Mouse (Mus musculus) naive thymus-derived CD4-positive, alpha-beta T cell, adult 2 months (primary cell): ENCODE measurements around the gene Mcrip1.
A peak's percentile ranks its signal among the peaks of the same experiment; 100 is the strongest.
"Not testable (repeated sequence)": the region's sequence is repeated elsewhere in the genome, so short reads cannot be mapped to it uniquely, and the experiment has no call there.

Source experiments
- DNase-seq: peaks from one replicate; pipeline ENCODE4 v3.0.0-alpha.2; 2011; ENCODE audit warnings: low read depth

Gene Mcrip1

DNA sequence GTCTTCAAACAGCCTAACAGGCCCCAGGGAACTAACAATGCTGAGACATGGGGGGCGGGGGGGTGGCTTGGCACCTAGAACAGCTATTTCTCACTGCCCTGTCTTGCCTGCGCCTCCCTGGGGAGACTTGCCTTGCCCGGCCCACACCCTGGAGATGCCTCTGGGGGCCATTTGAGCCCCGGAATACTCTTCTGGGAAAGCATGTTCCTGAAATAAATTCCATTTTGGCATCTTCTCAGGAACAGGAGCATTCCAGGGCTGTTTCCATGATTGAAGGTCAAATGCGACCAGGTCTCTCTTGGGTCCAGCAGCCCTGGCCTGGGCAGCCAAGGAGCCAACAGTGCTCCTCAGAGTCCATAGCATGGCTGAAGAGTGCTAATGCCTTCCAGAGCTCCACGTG is 7.2 kb downstream of the Mcrip1 start:
- no peak for DNase-seq

DNA sequence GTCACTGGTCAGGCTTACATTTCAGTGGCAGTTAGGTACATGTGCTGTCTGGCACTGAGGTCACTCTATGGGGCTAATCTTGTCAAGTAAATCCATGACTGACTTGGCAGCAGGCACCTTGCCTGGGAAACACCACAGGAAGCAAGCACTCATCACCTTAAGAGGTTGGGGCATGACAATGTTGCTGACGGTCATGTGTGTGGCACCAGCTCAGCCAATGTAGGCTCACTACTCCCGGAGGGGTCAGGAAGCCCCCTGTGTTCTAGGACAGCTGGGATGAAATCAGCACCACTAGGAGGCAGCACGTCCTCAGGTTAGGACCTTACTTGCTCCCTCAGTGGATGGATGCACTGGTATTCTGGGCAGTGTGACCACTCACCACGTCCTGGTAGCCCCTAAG is 7.6 kb downstream of the Mcrip1 start:
- no peak for DNase-seq

DNA sequence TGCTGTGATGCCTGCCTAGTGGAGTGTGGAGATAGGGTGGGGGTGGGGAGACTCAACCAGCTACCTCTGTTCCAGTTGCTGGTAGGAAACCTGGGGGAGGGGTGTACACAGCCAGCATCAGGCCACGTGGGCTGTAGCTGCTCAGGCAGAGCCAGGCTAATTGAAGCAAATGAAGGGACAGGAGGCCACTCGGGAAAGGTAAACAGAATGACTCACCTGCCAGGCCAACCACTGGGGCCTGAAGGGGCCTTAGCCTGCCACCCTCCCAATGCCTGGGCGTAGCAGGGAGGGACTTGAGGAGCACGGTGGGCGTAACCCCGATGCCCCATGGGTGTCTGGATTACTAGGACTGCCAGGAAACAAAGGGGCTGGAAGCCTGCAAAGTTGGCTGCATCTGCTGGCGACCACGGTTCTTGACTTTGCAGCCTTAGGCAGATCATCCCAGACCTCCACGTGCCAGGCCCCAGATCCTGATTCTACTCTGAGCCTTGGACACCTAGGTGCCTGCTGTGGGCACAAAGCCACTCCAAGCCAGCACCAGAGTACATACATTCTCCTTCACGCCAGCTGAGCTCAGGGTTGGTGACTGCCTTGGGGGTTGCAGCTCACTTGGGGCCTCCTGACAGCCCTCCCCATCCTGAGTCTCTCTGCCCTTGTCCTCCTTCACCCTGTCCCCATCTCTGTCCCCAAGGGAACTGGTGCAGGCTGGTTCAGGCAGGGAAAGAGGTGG is 10.1 kb downstream of the Mcrip1 start:
- DNase-seq, result no peak

DNA sequence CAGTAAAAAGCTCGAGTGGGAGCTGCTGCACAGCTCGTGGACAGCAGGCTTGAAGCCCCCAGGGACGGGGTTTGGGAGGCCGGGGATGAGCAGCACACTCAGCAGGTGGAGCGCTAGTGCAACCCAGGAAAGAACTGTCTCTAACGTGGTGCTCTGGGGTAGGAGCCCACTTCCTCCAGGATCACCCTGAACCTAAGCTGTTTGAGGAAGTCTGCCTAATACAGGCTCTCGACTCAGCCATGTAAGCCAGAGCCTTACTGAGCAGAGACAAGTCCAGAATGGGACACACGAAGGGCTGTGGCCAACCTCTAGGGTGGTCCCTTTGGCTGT is 10.6 kb downstream of the Mcrip1 start:
- DNase-seq, result no peak

DNA sequence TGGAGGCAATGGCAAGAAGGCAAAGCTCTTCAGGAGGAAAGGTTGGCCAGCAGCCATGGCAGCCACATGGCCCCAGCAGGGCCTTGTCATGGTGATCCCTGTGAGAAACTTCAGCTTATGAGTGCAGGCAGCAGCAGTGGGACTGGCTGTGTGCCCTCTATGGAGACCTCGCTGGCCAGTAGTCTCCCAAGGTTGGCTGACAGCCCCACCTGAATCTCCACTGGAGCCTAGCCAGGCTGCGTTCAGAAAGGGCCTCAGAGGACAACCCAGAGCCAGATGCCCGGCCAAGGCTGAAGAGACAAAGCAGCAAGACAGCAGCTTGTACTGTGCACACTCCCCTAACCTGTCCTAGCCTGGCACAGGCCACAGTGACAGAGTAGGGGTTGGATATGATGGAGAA is 11.0 kb downstream of the Mcrip1 start:
- DNase-seq, result no peak

DNA sequence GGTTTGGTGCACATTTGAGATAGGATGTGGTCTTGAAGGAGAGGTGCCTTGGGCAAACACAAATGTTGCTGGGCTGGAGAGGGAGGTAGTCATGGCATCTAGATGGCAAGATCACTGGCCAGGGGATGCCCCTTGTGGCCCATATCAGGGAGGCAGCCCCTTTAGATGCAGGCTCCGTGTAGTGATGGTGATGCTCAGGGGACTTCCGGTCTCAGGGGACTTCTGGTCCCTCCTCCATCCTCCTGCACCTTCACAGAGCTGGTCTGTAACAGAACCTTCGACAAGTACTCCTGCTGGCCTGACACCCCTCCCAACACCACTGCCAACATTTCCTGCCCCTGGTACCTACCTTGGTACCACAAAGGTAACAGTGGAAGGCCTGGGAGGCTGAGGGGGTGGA is 13.7 kb downstream of the Mcrip1 start:
- no peak for DNase-seq

DNA sequence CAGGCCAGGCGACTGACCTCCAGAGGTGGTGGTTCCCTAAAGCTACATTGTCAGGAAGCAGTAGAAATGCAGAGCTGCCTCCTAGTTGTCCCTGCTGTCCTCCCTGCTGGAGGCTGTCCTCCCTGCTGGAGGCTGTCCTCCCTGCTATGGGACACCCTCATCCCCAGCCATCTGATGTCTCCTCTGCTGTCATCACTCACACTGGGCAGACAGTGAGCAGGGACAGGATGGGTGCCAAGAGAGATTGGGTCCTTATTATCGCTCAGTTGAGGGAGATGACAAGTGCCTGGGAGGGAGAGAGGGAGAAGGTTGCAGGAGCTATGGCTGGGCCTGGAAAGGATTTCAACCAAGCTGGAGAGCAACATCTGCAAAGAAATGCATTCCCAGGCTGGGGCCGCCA is 14.4 kb downstream of the Mcrip1 start:
- DNase-seq, result no peak

DNA sequence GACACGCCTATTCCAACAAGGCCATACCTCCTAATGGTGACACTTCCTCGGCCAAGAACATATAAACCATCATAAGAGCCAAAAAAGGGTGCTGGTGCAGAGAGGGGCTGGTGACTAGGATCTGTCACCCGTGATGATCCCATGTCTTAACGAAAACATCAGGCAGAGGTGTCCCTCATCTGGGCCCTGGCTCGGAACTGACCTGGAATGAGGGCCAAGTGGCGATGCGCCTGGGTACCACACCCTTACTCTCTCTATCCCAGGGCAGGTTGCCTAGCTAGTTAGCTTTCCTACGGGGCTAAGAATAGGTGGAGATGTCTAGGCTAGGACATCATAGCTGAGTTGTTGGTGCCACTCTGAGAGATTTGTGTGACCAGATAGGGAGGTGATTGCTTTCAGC is 15.4 kb downstream of the Mcrip1 start:
- DNase-seq, result no peak

DNA sequence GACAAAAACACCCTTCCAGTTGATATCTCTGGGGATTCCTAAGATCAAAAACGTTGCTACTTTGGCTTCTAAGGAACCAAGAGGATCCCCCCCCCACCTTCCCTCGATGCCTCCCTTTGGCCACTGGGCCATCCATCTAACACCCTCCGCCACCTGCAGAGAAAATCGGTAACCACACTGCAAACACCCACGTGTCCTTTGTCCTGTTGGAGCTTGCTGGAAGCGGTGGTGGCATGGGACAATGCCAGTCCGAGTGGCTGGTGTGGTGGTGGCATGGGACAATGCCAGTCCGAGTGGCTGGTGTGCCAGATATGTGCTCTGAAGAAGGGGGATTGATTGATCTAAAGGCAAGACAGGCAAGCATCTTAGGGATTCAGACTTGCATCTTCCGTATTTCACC is 17.9 kb downstream of the Mcrip1 start:
- DNase-seq, result no peak

DNA sequence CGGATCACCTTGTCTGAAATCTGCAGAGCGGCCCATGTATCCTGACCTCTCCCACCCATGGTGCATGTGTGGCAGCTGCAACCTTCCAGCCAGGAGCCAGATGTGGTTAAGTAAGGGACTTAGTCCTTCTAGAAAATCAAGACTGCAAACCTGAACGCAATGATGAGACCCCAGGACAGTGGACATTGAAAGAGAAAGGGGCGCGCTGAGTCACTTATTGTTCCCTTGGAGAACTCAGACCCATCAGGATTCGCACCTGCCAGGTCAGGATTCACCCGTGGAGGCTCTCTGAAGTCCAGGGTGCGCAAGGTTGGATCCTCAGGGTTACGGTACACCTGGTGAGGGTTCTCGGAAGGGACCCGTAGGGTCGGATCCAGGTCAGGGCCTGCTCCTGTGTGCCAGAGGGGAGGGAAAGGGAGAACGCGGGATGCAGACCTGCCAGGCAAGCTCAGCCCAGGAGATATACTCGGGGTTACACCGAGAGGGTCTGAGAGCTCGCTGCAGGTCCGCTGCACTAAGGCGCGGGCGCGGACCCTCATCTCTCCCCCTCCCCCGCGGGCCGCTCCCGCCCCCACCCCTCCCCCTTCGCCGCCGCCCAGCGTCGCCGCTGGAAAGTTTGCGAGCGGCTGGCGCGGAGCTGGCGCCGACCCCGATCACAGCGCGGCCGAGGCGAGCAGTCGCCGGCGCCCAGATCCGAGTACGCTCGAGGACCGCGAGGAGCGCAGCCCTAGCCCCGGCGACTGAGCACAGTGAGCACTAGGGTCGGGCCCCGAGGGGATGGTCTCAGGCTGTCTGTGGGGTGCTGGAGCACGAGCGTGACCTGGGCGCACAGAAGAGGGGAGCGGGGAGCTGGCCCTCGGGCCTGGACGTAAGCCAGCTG is 19.2 kb downstream of the Mcrip1 start, which contains the start of gene Gcgr:
TSS of gene Gcgr (plus strand) at position 615 of the 880 bp plus-strand sequence.
- no peak for DNase-seq

DNA sequence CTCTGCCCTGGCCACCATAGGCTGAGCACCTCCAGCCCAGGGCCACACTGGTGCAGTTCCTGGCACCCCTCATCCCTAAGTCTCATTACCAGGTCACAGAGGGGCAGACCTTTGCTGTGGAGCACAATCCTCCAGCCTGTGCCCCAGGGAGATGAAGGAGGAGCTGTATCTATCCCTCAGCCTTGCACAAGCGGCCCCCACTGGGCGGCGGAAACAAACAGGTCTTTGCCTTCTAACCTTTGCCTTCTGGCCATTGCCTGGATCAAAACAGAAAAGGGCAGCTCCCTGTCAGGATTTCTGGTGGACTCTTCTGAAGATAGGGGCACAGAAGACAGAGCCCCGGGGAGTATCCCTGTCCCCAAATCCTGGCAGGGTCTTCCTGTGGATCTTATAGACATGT is 20.6 kb downstream of the Mcrip1 start:
- DNase-seq, result no peak

DNA sequence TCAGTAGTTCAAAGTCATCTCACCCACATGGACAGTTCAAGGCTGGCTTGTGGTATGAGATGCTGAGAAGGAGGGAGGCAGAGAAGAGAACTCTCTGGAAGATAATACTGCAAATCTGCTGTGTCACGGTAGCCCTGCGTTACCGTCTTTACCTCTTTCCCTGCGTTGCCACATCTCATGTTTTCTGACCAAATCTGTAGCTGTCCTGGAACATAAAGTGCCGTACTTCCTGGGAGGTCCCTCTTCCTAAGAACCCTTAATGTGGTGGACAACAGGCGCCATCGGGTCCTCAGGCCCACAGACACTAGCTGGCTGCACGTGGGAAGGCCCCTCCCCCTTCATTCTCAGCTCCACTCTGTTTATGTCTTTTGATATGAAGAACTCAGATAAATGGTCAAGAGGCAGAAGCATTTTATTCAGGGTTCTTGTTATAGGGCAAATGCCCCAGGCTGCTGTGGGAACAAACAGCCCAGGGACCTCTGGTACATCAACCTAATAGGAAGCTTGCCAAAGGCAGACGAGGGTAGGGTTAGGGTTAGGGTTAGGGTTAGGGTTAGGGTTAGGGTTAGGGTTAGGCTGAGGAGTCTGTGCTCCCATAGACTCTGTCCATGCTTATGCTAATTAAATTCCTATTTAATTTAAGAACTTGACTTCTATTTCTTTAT is 21.7 kb downstream of the Mcrip1 start:
- DNase-seq, result no peak

DNA sequence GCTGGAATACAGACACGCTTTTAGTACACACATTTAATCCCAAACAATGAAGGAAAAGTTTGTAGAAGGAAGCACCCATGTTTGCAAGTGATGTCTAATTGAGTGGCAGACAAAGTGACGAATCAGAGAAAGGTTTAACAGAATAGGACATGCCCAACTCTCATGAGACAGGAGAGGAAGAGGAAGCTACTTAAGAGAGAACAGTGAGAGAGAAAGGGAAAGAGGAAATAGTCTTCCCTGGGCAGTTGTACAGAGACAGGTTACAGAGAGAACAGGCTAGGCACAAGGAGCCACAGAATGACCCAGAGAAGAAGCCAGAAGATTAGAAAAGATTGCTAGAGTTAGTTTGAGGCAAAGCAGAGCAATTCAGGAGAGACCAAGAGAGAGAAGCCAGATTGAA is 23.6 kb downstream of the Mcrip1 start:
- no peak for DNase-seq

DNA sequence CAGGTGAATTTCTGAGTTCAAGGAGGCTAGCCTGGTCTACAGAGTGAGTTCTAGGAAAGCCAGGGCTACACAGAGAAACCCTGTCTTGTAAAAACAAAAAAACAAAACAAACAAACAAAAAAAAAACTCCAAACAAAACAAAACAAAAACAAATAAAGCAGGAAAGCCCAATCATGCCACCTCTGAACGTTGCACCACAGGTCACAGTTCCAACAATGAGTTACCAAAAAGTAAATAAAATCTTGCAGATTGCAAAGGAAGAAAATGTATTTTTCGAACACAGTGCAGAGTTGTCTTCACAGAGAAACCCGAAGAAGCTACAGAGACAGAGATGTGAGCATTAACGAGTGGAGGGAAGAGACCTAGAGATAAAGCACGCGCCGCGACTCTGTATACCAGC is 26.9 kb downstream of the Mcrip1 start:
- no peak for DNase-seq

DNA sequence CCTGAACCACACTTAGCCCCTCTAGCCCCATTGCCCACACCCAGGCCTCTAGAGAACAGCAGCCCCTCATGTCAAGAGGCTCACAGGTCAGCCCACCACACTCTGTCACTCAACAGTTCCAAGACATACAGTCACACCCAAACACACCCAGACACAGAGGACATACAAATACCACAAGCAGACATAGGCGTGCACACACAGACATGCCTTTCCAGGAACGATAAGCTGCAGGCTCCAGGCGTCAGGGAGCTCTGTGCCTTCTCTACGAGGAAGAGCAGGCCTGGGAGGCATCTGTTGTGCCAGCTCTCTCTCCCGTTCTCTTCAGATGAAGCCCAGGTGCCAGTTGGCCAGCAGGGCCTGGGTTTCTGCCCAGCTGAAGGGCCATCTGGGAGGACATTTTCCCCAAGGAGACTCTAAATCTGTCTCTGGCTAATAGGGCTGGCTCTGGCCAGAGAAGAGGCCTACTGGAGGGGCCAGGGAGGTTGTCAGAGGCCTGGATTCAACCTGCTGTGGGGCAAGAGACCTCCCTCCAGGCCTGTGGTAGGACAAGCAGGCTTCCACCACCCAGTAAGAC is 28.5 kb downstream of the Mcrip1 start:
- no peak for DNase-seq

DNA sequence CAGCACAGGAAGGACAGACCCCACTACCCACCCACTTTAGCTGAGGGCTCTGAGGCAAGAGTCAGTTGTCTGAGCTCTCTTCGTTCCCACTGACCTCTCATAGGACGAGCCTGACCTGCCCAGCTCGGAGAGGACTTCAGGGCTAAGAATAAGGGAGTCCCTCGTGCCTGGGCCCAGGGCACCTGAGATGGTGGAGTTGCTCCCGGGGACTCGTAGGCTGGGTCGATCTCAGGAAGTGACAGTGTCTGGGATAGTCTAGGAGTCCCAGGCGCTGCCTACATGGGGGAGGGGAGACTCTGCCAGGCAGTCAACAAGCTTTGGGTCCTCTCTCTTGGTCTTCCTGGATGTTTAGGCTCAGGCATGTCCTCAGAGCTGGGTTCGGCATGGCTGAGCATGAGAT is 29.0 kb downstream of the Mcrip1 start:
- DNase-seq, result no peak

DNA sequence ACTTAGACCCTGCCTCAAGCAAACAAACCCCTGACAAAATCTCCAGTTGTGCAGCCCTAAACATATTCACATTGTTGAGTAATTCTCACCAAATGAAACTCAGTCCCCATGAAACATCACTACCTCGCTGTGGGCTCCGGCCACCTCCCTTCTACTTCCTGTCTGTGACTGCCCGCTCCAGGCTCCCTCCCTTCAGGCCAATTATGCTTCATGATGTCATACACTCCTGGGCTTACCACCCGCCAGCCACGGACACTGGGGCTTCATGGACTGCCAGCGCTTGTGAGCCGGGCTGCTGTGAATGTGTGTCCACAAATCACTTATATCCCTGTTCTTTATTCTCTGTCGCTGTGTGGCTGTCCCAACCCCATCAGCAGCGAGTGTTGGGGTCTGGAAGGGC is 29.8 kb downstream of the Mcrip1 start:
- DNase-seq, result no peak

DNA sequence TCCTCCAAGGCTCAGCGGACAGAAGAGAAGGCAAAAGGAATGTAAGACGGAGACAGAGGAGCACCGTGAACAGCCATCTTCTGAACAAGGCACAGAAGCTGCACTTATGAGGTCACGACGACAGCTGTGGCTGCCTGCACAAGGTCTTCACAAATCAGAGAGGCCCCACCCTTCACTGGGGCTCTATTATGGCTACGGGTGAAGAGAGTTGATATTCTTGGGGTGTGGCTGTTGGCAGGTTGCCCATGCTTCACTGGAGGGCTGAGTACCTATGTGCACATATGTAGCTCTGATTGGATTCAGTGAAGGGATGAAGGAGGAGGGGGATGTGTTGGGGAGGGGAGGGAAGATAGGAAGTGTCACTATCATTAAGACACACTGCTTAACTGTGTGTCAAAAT is 31.0 kb downstream of the Mcrip1 start:
- DNase-seq, result no peak

DNA sequence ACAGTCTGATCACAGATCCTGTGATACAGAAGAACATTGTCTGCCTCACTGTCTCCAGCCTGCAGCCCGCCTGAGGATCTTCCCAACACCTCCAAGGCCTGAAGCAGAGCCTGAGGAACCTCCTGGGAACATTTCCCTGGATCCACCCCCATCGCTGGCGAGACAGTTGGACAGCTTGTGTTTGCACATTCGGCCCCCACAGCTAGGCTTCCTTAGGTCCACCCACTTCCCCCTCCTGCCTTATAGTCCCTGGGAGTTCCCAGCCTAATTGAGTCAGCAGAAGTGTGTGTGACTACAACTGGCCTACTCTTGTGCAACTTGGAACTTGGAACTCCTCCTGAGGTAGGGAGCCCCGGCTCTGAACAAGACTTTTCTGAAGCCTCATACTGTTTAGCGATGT is 31.5 kb downstream of the Mcrip1 start:
- DNase-seq, result no peak

DNA sequence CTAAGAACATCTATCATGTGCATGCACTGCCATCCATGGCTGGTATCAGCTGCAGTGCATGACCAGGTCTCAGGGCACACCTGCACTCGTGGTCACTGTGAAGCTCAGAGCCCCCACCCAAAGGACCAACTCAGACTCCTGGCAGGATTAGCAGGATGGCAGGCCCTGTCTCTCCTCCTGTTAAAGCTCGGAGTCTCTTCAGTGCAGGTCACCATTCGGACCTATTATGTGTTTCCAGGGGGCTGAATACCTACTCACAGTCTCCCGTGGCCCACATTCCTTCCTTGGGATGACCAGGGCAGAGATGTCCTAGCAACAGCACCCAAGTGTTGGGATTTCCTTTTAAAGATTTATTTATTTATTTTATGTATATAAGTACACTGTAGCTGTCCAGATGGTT is 32.4 kb downstream of the Mcrip1 start:
- DNase-seq, result no peak

DNA sequence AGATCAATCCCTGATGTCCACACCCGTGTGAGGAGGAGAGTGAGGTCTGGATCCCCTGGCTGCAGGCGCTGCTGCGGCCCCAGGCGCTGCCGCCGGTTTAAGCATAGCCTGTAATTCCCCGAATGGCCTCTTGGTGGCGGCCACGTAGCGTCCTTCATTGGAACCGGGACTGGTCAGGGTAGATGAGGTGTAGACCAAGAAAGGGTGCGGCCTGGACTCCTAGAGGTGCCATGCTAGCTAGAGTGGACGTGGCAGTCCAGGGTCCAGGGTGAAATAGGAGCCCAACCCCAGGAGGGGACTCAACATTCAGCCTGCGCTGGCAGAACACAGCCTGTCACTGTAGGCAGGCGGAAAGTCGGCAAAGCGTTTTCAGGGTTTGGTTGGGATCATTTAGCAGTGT is 33.9 kb downstream of the Mcrip1 start:
- DNase-seq, result peak; percentile 86

DNA sequence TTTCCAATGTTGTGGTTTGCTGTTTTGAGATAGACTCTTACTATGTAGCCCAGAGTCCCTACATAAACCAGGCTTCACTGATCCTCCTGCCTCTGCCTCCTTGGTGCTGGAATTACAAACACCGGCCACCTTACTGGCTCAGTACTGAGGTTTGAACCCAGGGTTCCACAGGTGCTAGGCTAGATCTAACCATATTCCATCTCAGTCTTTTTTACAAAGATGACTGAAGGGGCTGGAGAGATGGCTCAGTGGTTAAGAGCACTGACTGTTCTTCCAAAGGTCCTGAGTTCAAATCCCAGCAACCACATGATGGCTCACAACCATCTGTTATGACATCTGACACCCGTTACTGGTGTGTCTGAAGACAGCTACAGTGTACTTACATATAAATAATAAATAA is 35.3 kb downstream of the Mcrip1 start:
- not testable (repeated sequence) for DNase-seq
